Mouse (Mus musculus) left cerebral cortex, adult 11 months (tissue): ENCODE measurements around the gene Cby1.

Experiments
- DNase-seq: peaks from one replicate; pipeline ENCODE4 v3.0.0; 2022; ENCODE audit warnings: low spot score

The Cby1 gene

GRCm38 (mm10) chr15:79706603-79707214 is 47.7 kb downstream of the Cby1 start:
- DNase-seq: no peak

- no peak for DNase-seq
Measured at GRCm38 (mm10) chr15:79708229-79708822, 49.3 kb downstream of the Cby1 start.

- DNase-seq: no peak
Measured at GRCm38 (mm10) chr15:79715646-79716045, 56.6 kb downstream of the Cby1 start.

- DNase-seq: no peak
Measured at GRCm38 (mm10) chr15:79716710-79717109, 57.7 kb downstream of the Cby1 start.
